Mouse (Mus musculus) small intestine, adult 2 months (tissue): ENCODE measurements around the gene Fam241b. TPM values are rescaled to one million over a fixed set of nuclear protein-coding genes. Genes with fewer than 3 reads are reported as not detected.

Source experiments
- H3K27ac ChIP-seq: fragments of 200-500 bp; 2 replicates; pipeline ENCODE4 v1.5.1; 2012; ENCODE audit warnings: low read depth, low read length, control low read depth, inconsistent platforms; ENCODE audit not compliant: insufficient read depth
- H3K27me3 ChIP-seq: fragments of 200-500 bp; 2 replicates; pipeline ENCODE4 v1.6.1; 2012; ENCODE audit warnings: mild to moderate bottlenecking, moderate library complexity, low read length, inconsistent platforms; ENCODE audit not compliant: control insufficient read depth, insufficient read depth
- H3K36me3 ChIP-seq: fragments of 200-500 bp; 2 replicates; pipeline ENCODE4 v1.6.1; 2012; ENCODE audit warnings: mild to moderate bottlenecking, low read length, control low read depth, inconsistent platforms; ENCODE audit not compliant: control insufficient read depth, insufficient read depth
- H3K4me1 ChIP-seq: fragments of 200-500 bp; 2 replicates; pipeline ENCODE4 v1.6.1; 2012; ENCODE audit warnings: low read length, inconsistent platforms, mixed read lengths; ENCODE audit not compliant: control insufficient read depth, insufficient read depth, insufficient read length
- H3K4me3 ChIP-seq: fragments of 200-500 bp; 2 replicates; pipeline ENCODE4 v1.5.1; 2012; ENCODE audit warnings: low read depth, mild to moderate bottlenecking, control low read depth, inconsistent platforms, low read length, moderate library complexity
- CTCF ChIP-seq: fragments of 200-500 bp; IDR thresholded peaks from 2 replicates; pipeline ENCODE4 v1.5.1; 2012; ENCODE audit warnings: low read depth, mild to moderate bottlenecking, control low read depth, inconsistent platforms, low read length, moderate library complexity, mixed read lengths; ENCODE audit not compliant: insufficient replicate concordance, insufficient read length; ENCODE audit errors: extremely low read depth
- POLR2A ChIP-seq: fragments of 200-500 bp; IDR thresholded peaks from 2 replicates; pipeline ENCODE4 v1.6.1; 2012; ENCODE audit warnings: low read depth, mild to moderate bottlenecking, control low read depth, inconsistent platforms, low read length, moderate library complexity
- WGBS: fragments of 180-500 bp; shearing (Covaris S2); methylation state at CpG from one replicate; pipeline ENCODE4 v1.1.7; 2018; 5-methylcytosine and 5-hydroxymethylcytosine counted together
- polyA plus RNA-seq: library from polyadenylated mRNA; depleted of rRNA; stranded (reverse); fragments of >200 nt; gene quantifications from 2 replicates; pipeline ENCODE4 v1.2.3, GENCODE M21; 2012

The Fam241b gene
- polyA plus RNA-seq, 1 experiment, result 11.1 TPM

DNA sequence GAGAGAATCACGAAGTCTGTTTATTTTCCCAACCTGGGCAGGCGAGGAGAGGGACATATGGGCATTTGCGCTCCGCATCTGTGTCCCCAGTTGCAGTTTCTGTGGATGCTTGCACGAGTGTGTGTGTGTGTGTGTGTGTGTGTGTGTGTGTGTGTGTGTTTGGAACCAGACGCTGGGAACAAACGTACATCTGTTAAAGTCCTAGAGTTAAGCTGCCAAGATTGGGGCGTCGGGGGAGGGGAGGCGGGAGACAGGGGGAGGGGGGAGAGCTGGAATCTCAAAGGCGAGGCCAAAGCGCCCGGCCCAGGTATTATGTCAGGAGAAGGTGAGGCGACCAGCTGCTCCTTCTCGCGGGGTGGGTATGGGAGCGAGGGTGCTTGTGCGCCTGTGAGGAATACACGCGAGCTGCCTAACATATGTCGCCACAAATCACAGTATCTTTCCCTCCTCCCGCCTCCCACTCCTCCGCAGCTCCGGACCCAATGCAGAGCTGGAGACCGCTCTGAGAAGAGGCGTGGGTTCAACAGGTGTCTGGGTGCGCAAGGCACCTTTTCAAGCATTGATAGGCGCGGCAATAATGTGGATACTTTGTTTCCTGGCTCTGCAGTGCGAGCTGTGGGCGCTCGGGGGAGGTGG, 15.3 kb downstream of the Fam241b start:
- H3K27me3 ChIP-seq, result peaks cover 7% of the 10 kb centered on the region; the same call in 1 of the 2 replicates
- H3K4me3 ChIP-seq, result no peak overlapping the region
- H3K36me3 ChIP-seq, result no peaks in the 10 kb centered on the region
- H3K4me1 ChIP-seq, result peaks cover 3% of the 10 kb centered on the region; the same call in 1 of the 2 replicates
- H3K27ac ChIP-seq, result no peak overlapping the region
- TF ChIP-seq CTCF (no peak), POLR2A (no peak)
- 3% methylated on average over 32 of the region's 32 CpGs for WGBS

DNA sequence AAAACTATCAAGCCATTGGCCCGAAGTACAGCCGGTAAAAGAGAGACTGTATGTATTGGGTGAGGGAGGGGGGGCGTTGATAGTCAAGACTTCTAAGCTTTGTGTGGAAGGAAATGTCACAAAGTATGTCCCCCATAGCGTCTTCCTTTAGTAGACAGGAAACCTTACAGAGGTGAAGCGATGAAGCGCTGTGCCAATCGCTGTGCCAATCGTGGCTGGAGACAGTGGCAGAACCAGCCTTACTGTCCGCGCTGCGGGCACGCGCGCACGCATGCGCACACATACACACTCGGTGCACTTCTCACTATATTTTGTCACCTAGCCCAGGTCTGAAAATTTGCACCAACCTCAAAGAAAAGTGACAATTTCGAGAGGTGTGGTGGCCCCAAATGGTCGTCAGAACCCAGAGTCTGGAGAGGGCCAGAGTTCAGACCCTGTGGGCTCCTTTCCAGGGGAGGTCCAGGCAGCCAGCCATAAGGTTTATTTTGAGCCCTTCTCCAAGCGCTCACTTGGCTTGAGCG, 15.9 kb downstream of the Fam241b start:
- WGBS, result 42% methylated on average over 21 of the region's 21 CpGs
- H3K36me3 ChIP-seq, result no peaks in the 10 kb centered on the region
- H3K4me1 ChIP-seq, result peaks cover 1% of the 10 kb centered on the region; the same call in 1 of the 2 replicates
- no peak overlapping the region for H3K27ac ChIP-seq
- H3K27me3 ChIP-seq, result peaks cover 4% of the 10 kb centered on the region; the same call in 1 of the 2 replicates
- TF ChIP-seq POLR2A, result no peak
- no peak for TF ChIP-seq CTCF
- no peak overlapping the region for H3K4me3 ChIP-seq

DNA sequence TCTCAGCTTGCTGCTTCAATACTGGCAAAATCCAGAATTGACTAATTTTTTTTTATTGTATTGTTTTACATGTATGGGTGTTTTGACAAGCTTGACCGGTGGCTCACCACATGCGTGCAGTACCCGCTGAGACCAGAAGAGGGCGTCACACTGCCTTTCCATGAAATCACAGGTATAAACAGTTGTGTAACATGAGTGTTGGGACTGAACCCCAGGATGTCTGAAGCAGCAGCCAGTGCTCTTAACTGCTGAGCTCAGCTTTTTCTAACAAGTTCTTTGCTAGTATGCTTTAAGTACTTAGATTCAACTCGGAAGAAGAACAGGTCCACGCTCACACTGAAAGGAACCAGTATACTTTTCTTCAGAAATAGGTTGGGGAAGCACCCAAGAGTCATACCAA, 16.6 kb downstream of the Fam241b start:
- H3K4me1 ChIP-seq, result no peaks in the 10 kb centered on the region
- H3K36me3 ChIP-seq, result no peaks in the 10 kb centered on the region
- no peaks in the 10 kb centered on the region; the same call in 1 of the 2 replicates for H3K27me3 ChIP-seq
- WGBS, result 47% methylated on average over 6 of the region's 6 CpGs
- no peak for TF ChIP-seq POLR2A
- TF ChIP-seq CTCF, result peak; percentile 55; the same call in 1 of the 2 replicates
- no peak overlapping the region for H3K4me3 ChIP-seq
- no peak overlapping the region for H3K27ac ChIP-seq

DNA sequence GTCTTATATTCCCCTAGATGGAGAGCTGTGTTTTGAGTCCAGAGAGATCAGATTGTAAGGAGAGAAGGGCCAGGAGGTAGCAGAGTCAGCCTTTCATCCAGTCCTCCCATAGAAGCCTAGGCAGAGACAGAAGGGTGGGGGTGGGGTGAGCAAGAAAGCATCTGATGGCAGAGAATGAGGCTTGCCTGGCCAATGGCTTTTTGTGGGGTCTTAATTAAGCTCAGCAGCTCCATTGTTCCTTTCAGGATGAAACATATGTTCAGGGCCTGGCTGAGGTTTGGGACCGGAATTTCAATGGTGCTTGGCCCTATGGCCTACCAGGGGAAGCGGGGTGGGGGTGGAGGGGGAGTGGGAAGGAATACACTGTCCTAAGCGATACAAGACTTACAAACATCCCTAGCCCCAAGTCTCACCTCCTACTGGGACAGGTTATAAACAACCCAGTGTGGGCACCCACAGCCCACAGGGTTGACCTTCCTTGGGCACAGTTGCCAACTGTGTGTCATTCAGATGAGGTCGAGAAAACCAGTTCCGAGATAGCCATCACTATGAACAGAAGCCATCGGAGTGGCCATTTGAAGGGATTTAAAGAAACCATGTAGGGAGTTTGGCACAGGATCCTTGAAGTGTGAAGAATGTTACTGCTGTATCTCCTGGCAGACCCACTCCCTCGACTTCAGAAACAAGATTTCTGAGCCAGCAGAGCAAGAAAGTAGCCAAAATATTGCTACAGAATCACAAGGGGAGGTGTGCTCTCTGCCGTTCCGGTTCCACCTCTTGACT, 29.7 kb downstream of the Fam241b start:
- Histone ChIP-seq H3K36me3 (no peaks in the 10 kb centered on the region), H3K4me3 (no peak overlapping the region), H3K27me3 (no peaks in the 10 kb centered on the region), H3K27ac (no peak overlapping the region), H3K4me1 (peaks cover 4% of the 10 kb centered on the region)
- 73% methylated on average over 9 of the region's 9 CpGs for WGBS
- no peak for TF ChIP-seq CTCF
- TF ChIP-seq POLR2A, result no peak

DNA sequence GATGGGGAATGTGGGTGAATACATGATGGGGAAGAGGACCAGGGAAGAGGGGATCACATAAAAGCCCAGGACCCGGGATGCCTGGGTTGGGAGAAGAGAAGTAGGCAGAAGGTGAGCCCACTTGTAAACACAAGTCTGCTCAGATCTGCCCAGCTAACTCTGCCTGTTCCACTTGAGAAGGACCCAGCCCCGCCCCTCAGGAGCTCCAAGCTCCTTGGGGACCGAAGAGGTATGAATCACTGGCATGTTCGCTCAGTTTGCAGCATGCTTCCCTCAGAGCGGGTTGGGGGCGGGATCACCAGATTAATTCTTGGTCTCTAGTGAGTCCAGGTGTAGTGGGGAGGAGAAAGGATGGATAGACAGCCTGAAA, 32.5 kb downstream of the Fam241b start:
- Histone ChIP-seq H3K4me1 (peaks cover 4% of the 10 kb centered on the region), H3K27ac (no peak overlapping the region), H3K36me3 (no peaks in the 10 kb centered on the region), H3K4me3 (0 out of 2 replicates have a peak overlapping the region, but pooled peaks have one; percentile 99), H3K27me3 (no peaks in the 10 kb centered on the region)
- WGBS, result 32% methylated on average over 6 of the region's 6 CpGs
- TF ChIP-seq POLR2A (0 out of 2 replicates have a peak, but pooled peaks have one; percentile 0), CTCF (no peak)

DNA sequence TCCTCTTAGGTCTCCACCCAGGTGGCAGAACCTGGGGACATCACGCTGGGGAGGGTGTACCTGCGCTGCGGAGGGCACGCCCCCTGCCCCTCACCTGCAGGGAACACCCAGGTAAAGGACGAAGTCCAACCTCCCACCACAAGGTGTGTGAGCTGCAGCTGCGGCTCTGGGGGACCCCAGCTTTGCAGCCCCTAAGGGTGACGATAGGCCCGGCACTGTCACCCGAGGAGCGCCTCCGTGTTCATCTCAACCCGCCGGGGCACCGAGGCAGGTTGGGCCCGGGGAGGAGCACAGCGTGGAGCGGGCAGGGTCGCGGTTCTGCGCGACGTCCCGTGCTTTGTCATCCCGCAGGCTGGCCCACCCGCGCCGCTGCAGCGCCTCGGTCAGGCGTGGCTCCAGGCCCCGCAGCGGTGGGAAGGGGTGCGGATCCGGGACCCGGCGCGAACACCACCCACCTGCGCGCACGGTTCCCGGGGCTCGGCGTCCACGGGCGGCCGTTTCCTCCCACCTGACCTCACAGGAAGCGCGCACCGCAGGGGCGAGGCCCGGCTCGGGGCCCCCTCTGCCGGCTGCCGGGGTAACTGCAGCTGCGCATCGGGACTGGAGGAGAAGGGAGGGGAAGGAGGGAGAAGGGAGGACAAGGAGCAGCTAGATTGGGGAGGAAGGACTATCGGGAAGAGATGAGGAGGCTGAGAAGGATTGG, 33.1 kb downstream of the Fam241b start:
- peak overlapping the region; percentile 99 for H3K4me3 ChIP-seq
- 0 out of 2 replicates have a peak, but pooled peaks have one; percentile 24 for TF ChIP-seq POLR2A
- peak; percentile 83 for TF ChIP-seq CTCF
- no peak overlapping the region; the same call in 1 of the 2 replicates for H3K27ac ChIP-seq
- H3K4me1 ChIP-seq, result peaks cover 4% of the 10 kb centered on the region
- under 1% methylated on average over 57 of the region's 57 CpGs for WGBS
- no peaks in the 10 kb centered on the region for H3K27me3 ChIP-seq
- H3K36me3 ChIP-seq, result no peaks in the 10 kb centered on the region

DNA sequence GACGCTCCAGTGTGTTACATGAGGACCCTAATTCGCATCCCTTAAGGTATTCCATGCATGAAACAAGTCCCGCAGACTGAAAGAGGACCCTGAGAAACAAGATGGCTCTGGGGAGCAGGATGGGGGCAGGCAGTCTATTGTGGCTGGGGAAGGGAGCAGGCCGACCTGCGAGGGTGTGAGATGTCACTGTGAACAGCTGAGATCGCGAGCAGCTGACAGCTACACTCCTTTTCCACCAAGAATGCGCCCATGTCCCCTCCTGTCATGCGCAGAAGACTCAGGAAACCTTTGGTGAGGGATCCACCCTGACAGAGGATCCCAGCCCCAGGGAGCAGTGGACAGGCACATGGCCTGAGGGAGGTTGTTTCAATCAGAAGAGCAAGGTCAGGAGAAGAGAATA, 36.7 kb downstream of the Fam241b start:
- Histone ChIP-seq H3K27me3 (no peaks in the 10 kb centered on the region), H3K27ac (no peak overlapping the region), H3K4me1 (peaks cover 4% of the 10 kb centered on the region), H3K4me3 (no peak overlapping the region), H3K36me3 (no peaks in the 10 kb centered on the region)
- TF ChIP-seq POLR2A (no peak), CTCF (no peak)
- WGBS, result 85% methylated on average over 9 of the region's 9 CpGs
